ENCODE assay signal across 8 mouse cellular contexts in the genomic region with DNA sequence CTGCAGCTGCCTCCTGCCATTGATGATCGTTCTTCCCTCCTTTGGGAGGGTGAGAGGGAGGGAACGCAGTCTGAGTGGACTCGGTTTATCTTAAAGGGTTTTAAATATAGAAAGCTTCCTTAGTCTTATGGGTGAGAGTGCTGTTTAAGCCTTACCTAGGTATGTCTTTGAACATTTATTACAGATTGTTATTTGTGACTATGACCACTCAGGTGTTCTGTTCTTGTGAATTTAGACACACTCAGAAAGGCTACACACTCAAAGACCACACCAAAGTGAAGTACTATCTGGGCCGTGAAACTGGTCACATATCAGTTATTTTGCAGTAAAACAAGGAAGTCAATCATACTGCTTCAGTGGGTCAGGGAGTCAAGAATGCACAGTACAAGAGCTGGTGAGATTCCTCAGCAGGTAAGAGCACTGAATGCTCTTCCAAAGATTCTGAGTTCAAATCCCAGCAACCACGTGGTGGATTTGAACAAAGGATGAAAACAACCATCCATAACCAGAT. TPM values are rescaled to one million over a fixed set of nuclear protein-coding genes. Genes with fewer than 3 reads are reported as not detected.
DNase-seq lines count a peak whose midpoint lies in the region; ATAC-seq and TF ChIP-seq lines count a peak whose summit lies in the region.

No protein-coding gene starts in this region.

- H3K36me3 ChIP-seq in heart, embryonic 10.5 days = no peaks in the 10 kb centered on the region
- H3K36me3 ChIP-seq in kidney, embryonic 16.5 days (ENCODE audit: insufficient read depth, low read length) = no peaks in the 10 kb centered on the region
- no peaks in the 10 kb centered on the region for H3K36me3 ChIP-seq in liver, embryonic 15.5 days (replicated peaks)
- H3K36me3 ChIP-seq in thymus, adult 2 months (ENCODE audit: control insufficient read depth, insufficient read depth, low read length) = no peaks in the 10 kb centered on the region

- H3K27ac ChIP-seq in heart, embryonic 10.5 days = no peak overlapping the region
- peak overlapping the region; percentile 83 for H3K27ac ChIP-seq in kidney, embryonic 16.5 days (ENCODE audit: low read length)
- peak overlapping the region; percentile 77 for H3K27ac ChIP-seq in liver, embryonic 15.5 days (replicated peaks)
- no peak overlapping the region for H3K27ac ChIP-seq in thymus, adult 2 months (ENCODE audit: control insufficient read depth, insufficient read depth, low read length)

- no peak for TF ChIP-seq CTCF in thymus, adult 2 months (IDR thresholded peaks at IDR 0.05; ENCODE audit: borderline replicate concordance, control insufficient read depth, extremely low read depth, insufficient read depth, low read length, poor library complexity)

- H3K4me1 ChIP-seq in heart, embryonic 10.5 days = peaks cover 8% of the 10 kb centered on the region; the same call in 1 of the 2 replicates
- H3K4me1 ChIP-seq in kidney, embryonic 16.5 days (ENCODE audit: insufficient read depth, low read length) = peaks cover 14% of the 10 kb centered on the region
- peaks cover 33% of the 10 kb centered on the region for H3K4me1 ChIP-seq in liver, embryonic 15.5 days (replicated peaks)
- 0 out of 2 replicates have a peak, but pooled peaks cover 2% of the 10 kb centered on the region for H3K4me1 ChIP-seq in thymus, adult 2 months (replicated peaks; ENCODE audit: control insufficient read depth, insufficient read depth, low read length)

- under 1% methylated on average over 5 of the region's 5 CpGs for whole genome bisulfite sequencing in heart, embryonic 10.5 days
- 0% methylated on average over 4 of the region's 5 CpGs for WGBS in kidney, embryonic 16.5 days
- WGBS in liver, embryonic 15.5 days (ENCODE audit: insufficient replicate concordance) = 0% methylated on average over 5 of the region's 5 CpGs
- WGBS in thymus, adult 2 months = 2% methylated on average over 5 of the region's 5 CpGs

- no peak overlapping the region for H3K9ac ChIP-seq in kidney, embryonic 16.5 days (replicated peaks; ENCODE audit: low read length)
- peak overlapping the region; percentile 31; the same call in 1 of the 2 replicates for H3K9ac ChIP-seq in liver, embryonic 15.5 days

- DNase-seq in 3134 (ENCODE audit: extremely low read depth, insufficient read length, low spot score) (peak; percentile 88), MEL-GATA-1-ER (ENCODE audit: extremely low read depth, low read depth) (peak; percentile 100)
- peak; percentile 80 for DNase-seq in embryo, embryonic 11.5 days (ENCODE audit: low read depth, low spot score)
- DNase-seq in heart, embryonic 10.5 days (ENCODE audit: low spot score) = peak; percentile 90
- peak; percentile 63 for DNase-seq in neural tube, embryonic 10.5 days (ENCODE audit: extremely low spot score, low spot score)
- peak; percentile 58 for DNase-seq in thymus, adult 2 months

- 0 out of 2 replicates have a peak overlapping the region, but pooled peaks have one; percentile 12 for H3K4me3 ChIP-seq in heart, embryonic 10.5 days
- no peak overlapping the region for H3K4me3 ChIP-seq in kidney, embryonic 16.5 days (ENCODE audit: low read length)
- H3K4me3 ChIP-seq in liver, embryonic 15.5 days (replicated peaks) = no peak overlapping the region
- H3K4me3 ChIP-seq in thymus, adult 2 months (ENCODE audit: control insufficient read depth, insufficient read depth, low read length) = no peak overlapping the region

- no peak overlapping the region for H3K4me2 ChIP-seq in kidney, embryonic 16.5 days (replicated peaks; ENCODE audit: low read depth, low read length)
- no peak overlapping the region for H3K4me2 ChIP-seq in liver, embryonic 15.5 days

- H3K9me3 ChIP-seq in heart, embryonic 10.5 days = no peaks in the 10 kb centered on the region
- H3K9me3 ChIP-seq in kidney, embryonic 16.5 days (ENCODE audit: low read length) = no peaks in the 10 kb centered on the region
- no peaks in the 10 kb centered on the region for H3K9me3 ChIP-seq in liver, embryonic 15.5 days (replicated peaks)

- TF ChIP-seq POLR2A in thymus, adult 2 months (IDR thresholded peaks at IDR 0.05; ENCODE audit: control insufficient read depth, extremely low read depth, insufficient read depth, low read length, poor library complexity) = no peak

- peak; percentile 88 for ATAC-seq in kidney, embryonic 16.5 days (ENCODE audit: low FRiP score, low TSS enrichment)
- ATAC-seq in liver, embryonic 15.5 days (ENCODE audit: insufficient read depth) = no peak

- 0 out of 2 replicates have a peak, but pooled peaks cover 16% of the 10 kb centered on the region for H3K27me3 ChIP-seq in heart, embryonic 10.5 days (ENCODE audit: insufficient read depth, poor library complexity, severe bottlenecking)
- no peaks in the 10 kb centered on the region for H3K27me3 ChIP-seq in kidney, embryonic 16.5 days (ENCODE audit: insufficient read depth, low read length)
- H3K27me3 ChIP-seq in liver, embryonic 15.5 days = no peaks in the 10 kb centered on the region
- no peaks in the 10 kb centered on the region for H3K27me3 ChIP-seq in thymus, adult 2 months (ENCODE audit: control insufficient read depth, insufficient read depth, low read length)

RNA-seq across cellular contexts. Expression of gene Tex14, which starts 38.6 kb away (rescaled TPM):
- polyA plus RNA-seq in heart, embryonic 10.5 days (2016; fragmentation: Nextera tagmentation; extraction: Ambion mirVana) = 0.22 and 0.31 TPM in 2 replicates
- polyA plus RNA-seq in kidney, embryonic 16.5 days (2015; fragmentation: Nextera tagmentation; extraction: Ambion mirVana) = 0.31 and 0.76 TPM in 2 replicates
- polyA plus RNA-seq in liver, embryonic 15.5 days (2015; fragmentation: Nextera tagmentation; extraction: Ambion mirVana) = 0.05 TPM in 2 replicates
- polyA plus RNA-seq in thymus, adult 2 months (2012; rRNA removed) = 0.55 and 0.99 TPM in 2 replicates

RNA-seq across cellular contexts. Expression of gene Rad51c, which starts 38.7 kb away (rescaled TPM):
- polyA plus RNA-seq in heart, embryonic 10.5 days (2016; fragmentation: Nextera tagmentation; extraction: Ambion mirVana) = 11.2 and 12.1 TPM in 2 replicates
- polyA plus RNA-seq in kidney, embryonic 16.5 days (2015; fragmentation: Nextera tagmentation; extraction: Ambion mirVana) = 7.9 and 8.7 TPM in 2 replicates
- polyA plus RNA-seq in liver, embryonic 15.5 days (2015; fragmentation: Nextera tagmentation; extraction: Ambion mirVana) = 4.1 and 4.3 TPM in 2 replicates
- 2.5 and 3.1 TPM in 2 replicates for polyA plus RNA-seq in thymus, adult 2 months (2012; rRNA removed)

Comparison
In these comparisons a context has a peak if more than half of its experiments do, and no peak if none do; other contexts are left out.
1. H3K27ac ChIP-seq: peak in kidney, embryonic 16.5 days (single experiment) and liver, embryonic 15.5 days (single experiment); none in heart, embryonic 10.5 days (single experiment) and thymus, adult 2 months (single experiment).
2. Peak in every context shown above with its lines, with median percentiles within 50 percentile points of each other: DNase-seq.